Mouse (Mus musculus) bone marrow, adult 2 months (tissue): ENCODE measurements around the gene Fmnl1. TPM values are rescaled to one million over a fixed set of nuclear protein-coding genes. Genes with fewer than 3 reads are reported as not detected.
A peak's percentile ranks its signal among the peaks of the same experiment; 100 is the strongest.

ENCODE experiments used
- H3K27ac ChIP-seq: fragments of 200-500 bp; 2 replicates; pipeline ENCODE4 v1.5.1; 2012; ENCODE audit warnings: low read depth, mild to moderate bottlenecking, control low read depth, inconsistent platforms, low read length; ENCODE audit not compliant: control insufficient read depth, poor library complexity, insufficient read depth
- H3K4me1 ChIP-seq: fragments of 200-500 bp; 2 replicates; pipeline ENCODE4 v1.6.1; 2011; ENCODE audit warnings: low read length; ENCODE audit not compliant: control insufficient read depth, insufficient read depth
- H3K4me3 ChIP-seq: fragments of 200-500 bp; replicated peaks from 2 replicates; pipeline ENCODE3; 2011; ENCODE audit warnings: mild to moderate bottlenecking, low read depth, low read length, control low read depth; ENCODE audit not compliant: control insufficient read depth
- CTCF ChIP-seq: fragments of 200-500 bp; IDR thresholded peaks from 2 replicates; pipeline ENCODE4 v1.5.1; 2011; ENCODE audit warnings: low read length, control low read depth; ENCODE audit not compliant: control insufficient read depth, insufficient read depth
- POLR2A ChIP-seq: fragments of 200-500 bp; IDR thresholded peaks from 2 replicates; pipeline ENCODE4 v1.6.1; 2011; ENCODE audit warnings: low read depth, mild to moderate bottlenecking, control low read depth, low read length, borderline replicate concordance; ENCODE audit not compliant: control insufficient read depth
- WGBS: fragments of 180-500 bp; shearing (Covaris S2); methylation state at CpG from one replicate; pipeline ENCODE4 v1.1.7; 2018; 5-methylcytosine and 5-hydroxymethylcytosine counted together
- polyA plus RNA-seq: library from polyadenylated mRNA; stranded (reverse); fragments of >200 nt; gene quantifications from 2 replicates; pipeline ENCODE4 v1.2.4, GENCODE M21; 2011; ENCODE audit warnings: low replicate concordance; ENCODE audit not compliant: missing spikeins, insufficient read depth, insufficient read length

Gene Fmnl1
- polyA plus RNA-seq, 1 experiment: 121 TPM

DNA sequence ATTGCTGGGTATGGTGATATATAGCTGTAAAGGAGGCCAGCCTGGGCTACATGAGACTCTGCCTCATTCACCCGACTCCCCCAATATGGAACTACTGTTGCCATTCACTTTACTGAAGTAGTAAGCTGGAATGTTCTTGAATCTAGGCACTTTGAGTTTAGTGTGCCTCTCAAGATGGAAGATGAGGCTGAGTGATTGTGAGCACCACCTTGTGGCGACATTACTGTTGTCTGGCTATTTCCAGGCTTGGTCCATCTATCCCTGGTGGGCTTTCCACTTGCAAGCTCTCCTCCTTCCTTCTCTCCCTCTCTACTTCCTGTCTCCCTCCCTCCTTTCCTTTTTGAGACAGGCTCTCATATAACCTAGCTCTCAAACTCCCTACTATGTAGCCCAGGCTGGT is 14.0 kb downstream of the Fmnl1 start:
- WGBS: 60% methylated on average over 2 of the region's 2 CpGs
- Histone ChIP-seq H3K4me3 (no peak overlapping the region), H3K4me1 (peaks cover 1% of the 10 kb centered on the region; the same call in 1 of the 2 replicates), H3K27ac (no peak overlapping the region)
- TF ChIP-seq CTCF (peak; percentile 54), POLR2A (no peak)

DNA sequence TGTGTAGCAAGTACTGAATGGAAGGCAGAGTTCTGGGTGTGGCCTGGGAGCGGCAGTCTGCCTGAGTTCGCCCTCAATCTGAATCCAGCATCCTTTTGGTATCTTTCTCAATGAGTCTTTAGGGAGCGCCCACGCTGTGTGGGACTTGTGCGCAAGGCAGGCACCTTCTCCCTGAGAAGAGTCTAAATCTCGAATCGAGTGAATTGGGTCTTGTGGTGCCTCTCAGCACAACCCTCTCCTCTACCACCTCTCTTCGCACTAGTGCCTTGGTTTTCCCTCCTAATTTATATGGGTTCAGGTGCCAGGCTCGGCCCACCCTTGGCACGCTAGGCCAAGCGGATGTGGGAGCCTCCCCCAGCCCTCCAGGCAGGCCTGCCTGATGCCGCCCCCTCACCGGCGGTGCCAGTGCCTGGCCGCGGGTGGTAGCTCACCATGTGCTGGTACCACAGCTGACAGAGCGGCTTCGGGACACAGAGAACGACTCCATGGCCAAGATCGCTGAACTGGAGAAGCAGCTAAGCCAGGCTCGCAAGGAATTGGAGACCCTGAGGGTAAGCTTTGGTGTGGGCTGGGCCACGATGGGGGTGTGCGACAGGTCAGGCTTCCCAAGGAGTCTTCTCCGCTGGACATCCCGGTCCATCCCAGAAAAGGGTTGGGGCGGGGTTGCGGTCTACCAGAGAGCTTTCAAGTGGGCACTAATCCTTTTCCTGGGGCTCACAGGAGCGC is 21.5 kb downstream of the Fmnl1 start:
- Histone ChIP-seq H3K4me1 (no peaks in the 10 kb centered on the region), H3K27ac (no peak overlapping the region), H3K4me3 (no peak overlapping the region)
- TF ChIP-seq CTCF (no peak), POLR2A (no peak)
- 86% methylated on average over 28 of the region's 28 CpGs for WGBS

DNA sequence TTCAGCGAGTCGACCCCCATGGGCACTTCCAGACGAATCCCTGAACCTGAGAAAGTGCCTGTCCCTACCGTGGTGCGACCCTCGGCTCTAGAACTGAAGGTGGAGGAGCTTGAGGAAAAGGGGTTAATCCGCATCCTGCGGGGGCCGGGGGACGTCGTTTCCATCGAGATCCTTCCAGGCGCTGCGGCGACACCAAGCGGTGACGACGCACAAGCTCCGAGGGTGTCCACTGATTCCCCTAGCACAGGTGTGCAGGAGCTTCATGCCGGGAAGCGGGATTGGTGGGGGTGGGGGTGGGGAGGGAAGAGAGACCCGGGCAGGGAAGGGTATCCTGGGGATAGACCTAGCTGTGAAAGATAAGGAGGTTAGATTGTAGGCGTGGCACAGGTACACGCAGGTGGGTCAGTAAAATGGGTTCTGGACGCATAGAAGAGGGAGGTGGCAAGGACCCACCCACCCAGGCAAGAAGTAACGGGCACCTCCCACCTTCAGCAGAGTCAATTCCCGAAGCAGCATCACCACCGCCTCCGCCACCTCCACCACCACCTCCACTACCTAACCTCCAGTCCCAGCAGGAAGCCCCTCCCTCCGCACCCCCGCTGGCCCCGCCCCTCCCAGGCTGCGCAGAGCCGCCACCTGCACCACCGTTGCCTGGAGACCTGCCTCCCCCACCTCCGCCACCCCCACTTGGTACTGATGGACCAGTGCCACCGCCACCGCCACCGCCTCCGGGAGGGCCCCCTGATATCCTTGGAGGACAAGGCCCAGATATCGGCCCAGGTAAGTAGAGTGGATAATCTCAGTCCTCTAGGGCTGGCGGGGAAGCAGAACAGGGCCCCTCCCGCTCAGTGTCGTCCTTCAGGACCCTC is 22.3 kb downstream of the Fmnl1 start:
- Histone ChIP-seq H3K27ac (no peak overlapping the region), H3K4me3 (no peak overlapping the region), H3K4me1 (no peaks in the 10 kb centered on the region)
- WGBS: 89% methylated on average over 44 of the region's 44 CpGs
- TF ChIP-seq POLR2A (no peak), CTCF (no peak)

DNA sequence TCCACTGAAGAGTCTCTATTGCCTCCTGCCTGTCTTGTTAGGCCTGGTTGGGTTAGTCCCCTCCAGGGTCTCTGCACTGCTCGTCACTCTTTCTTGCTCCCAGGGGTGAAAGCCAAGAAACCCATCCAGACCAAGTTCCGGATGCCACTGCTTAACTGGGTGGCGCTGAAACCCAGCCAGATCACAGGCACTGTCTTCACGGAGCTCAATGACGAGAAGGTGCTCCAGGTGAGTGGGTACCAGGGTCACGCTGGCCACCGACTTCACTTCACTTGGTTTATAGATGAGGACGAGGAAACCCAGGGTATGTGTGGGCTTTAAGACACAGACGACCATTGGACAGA is 22.9 kb downstream of the Fmnl1 start:
- TF ChIP-seq POLR2A (no peak), CTCF (no peak)
- WGBS: 88% methylated on average over 9 of the region's 9 CpGs

DNA sequence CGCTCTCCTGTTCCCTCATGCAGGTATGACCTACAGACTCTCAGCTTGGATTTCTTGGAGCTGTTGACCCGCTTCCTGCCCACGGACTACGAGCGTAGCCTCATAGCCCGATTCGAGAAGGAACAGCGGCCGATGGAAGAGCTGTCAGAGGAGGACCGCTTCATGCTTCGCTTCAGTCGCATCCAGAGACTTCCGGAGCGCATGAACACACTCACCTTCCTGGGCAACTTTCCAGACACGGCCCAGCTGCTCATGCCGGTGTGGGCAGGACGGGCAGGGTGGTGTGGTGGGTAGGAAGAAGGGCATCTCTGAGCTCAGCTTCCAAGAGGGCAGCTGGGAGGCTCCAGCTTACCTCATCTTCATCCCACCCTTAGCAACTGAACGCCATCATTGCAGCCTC is 24.3 kb downstream of the Fmnl1 start:
- H3K4me3 ChIP-seq: no peak overlapping the region
- 92% methylated on average over 18 of the region's 18 CpGs for WGBS
- no peak overlapping the region for H3K27ac ChIP-seq
- TF ChIP-seq POLR2A (no peak), CTCF (no peak)
- no peaks in the 10 kb centered on the region for H3K4me1 ChIP-seq

More for the DNA sequence above, 22.9 kb downstream of the Fmnl1 start:
- no peak overlapping the region for H3K27ac ChIP-seq
- no peak overlapping the region for H3K4me3 ChIP-seq
- H3K4me1 ChIP-seq: no peaks in the 10 kb centered on the region

DNA sequence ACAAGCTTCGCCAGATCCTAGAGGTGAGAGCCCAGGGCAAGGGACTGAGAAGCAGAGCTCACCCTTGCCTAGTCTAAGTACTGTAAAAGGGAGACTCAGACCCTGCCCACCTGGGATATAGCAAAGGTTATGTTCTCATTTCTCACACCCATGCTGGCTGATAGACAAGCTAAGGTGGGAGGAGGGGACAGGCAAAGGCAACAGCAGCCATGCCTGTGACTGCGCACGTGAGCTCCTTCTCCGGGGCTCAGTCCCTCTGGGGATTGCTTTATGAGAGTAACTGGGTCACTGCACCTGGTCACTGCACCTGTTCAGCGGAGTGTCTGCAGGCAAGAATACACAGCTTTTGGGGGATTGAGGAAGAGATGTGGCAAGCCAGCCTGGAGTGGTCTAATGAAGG is 24.7 kb downstream of the Fmnl1 start:
- 87% methylated on average over 5 of the region's 5 CpGs for WGBS

DNA sequence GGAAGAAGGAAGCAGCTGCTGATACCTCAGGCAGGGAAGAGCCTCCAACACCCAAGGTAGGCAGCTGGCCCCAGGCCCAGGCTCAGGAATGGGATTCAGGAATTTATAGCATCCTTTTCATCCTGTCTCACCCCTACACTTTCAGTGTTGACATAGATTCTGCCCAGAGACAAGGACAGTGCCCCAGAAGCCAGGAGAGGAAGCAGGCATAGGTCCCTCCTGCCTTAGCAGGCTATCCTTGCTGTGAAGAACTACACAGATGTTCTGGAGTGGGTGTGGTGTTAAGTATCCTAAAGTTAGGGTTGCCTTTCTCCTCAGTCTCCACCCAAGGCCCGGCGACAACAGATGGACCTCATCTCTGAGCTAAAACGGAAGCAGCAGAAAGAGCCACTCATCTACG is 26.4 kb downstream of the Fmnl1 start:
- TF ChIP-seq CTCF (no peak), POLR2A (no peak)
- Histone ChIP-seq H3K4me3 (no peak overlapping the region), H3K27ac (no peak overlapping the region), H3K4me1 (no peaks in the 10 kb centered on the region)
- whole genome bisulfite sequencing: 83% methylated on average over 4 of the region's 4 CpGs

More for the DNA sequence above, 24.7 kb downstream of the Fmnl1 start:
- Histone ChIP-seq H3K4me1 (no peaks in the 10 kb centered on the region), H3K4me3 (no peak overlapping the region), H3K27ac (no peak overlapping the region)
- TF ChIP-seq CTCF: no peak
- no peak for TF ChIP-seq POLR2A

DNA sequence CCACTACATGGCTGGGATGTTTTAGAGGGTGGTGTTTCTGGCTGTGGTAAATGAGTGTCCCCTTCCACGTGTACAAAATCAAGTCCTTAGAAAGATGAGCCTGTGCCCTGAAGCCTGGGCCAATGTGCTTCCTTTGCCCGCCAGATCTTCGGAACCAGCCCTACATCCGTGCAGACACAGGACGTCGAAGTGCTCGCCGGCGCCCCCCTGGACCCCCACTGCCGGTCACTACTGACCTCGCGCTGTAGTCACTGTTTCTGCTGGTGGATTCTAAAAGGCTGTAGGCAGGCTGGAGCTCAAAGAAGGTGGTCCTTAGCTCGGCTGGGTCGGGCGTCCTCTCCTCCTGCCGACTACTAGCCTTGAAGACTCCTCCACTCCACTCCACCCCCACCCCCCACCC is 27.4 kb downstream of the Fmnl1 start:
- WGBS: 84% methylated on average over 16 of the region's 16 CpGs
- no peaks in the 10 kb centered on the region for H3K4me1 ChIP-seq
- H3K4me3 ChIP-seq: no peak overlapping the region
- no peak overlapping the region for H3K27ac ChIP-seq
- TF ChIP-seq CTCF (no peak), POLR2A (no peak)
